Mouse (Mus musculus) stomach, postnatal 0 days (tissue): Measurements from ENCODE around the gene Dmrtc2. TPM values are rescaled to one million over a fixed set of nuclear protein-coding genes. Genes with fewer than 3 reads are reported as not detected.

ENCODE experiments used
- ATAC-seq: fragments of 200-750 bp; cut with Nextera tagmentation; 2 replicates; pipeline ENCODE4 v1.8.0; 2017; ENCODE audit not compliant: low FRiP score, low TSS enrichment
- DNase-seq: peaks from one replicate; pipeline ENCODE4 v3.0.0-alpha.2; 2016; ENCODE audit warnings: low spot score
- H3K27ac ChIP-seq: fragments of 300-500 bp; sonication (generic); replicated peaks from 2 replicates; pipeline ENCODE4 v1.5.1; 2014; ENCODE audit warnings: mild to moderate bottlenecking, control low read depth
- H3K27me3 ChIP-seq: fragments of 300-500 bp; sonication (generic); 2 replicates; pipeline ENCODE4 v1.6.1; 2014; ENCODE audit warnings: low read length; ENCODE audit not compliant: control insufficient read depth, insufficient read depth
- H3K36me3 ChIP-seq: fragments of 300-500 bp; sonication (generic); 2 replicates; pipeline ENCODE4 v1.6.1; 2014; ENCODE audit warnings: low read length, mixed read lengths; ENCODE audit not compliant: control insufficient read depth, insufficient read depth
- H3K4me1 ChIP-seq: fragments of 300-500 bp; sonication (generic); replicated peaks from 2 replicates; pipeline ENCODE4 v1.6.1; 2014; ENCODE audit warnings: antibody characterized with exemption; ENCODE audit not compliant: control insufficient read depth, insufficient read depth
- H3K4me2 ChIP-seq: fragments of 300-500 bp; sonication (generic); replicated peaks from 2 replicates; pipeline ENCODE4 v1.6.1; 2014; ENCODE audit warnings: low read depth, mild to moderate bottlenecking, control low read depth, moderate library complexity
- H3K4me3 ChIP-seq: fragments of 300-500 bp; sonication (generic); 2 replicates; pipeline ENCODE4 v1.5.1; 2014; ENCODE audit warnings: low read depth, low read length, control low read depth
- H3K9ac ChIP-seq: fragments of 300-500 bp; sonication (generic); 2 replicates; pipeline ENCODE4 v1.6.1; 2014; ENCODE audit warnings: mild to moderate bottlenecking, low read length, control low read depth, mixed read lengths
- H3K9me3 ChIP-seq: fragments of 300-500 bp; sonication (generic); 2 replicates; pipeline ENCODE4 v1.6.1; 2016; ENCODE audit warnings: low read length; ENCODE audit not compliant: control insufficient read depth
- CTCF ChIP-seq: IDR thresholded peaks from 2 replicates; pipeline ENCODE4 v1.5.1; 2016; ENCODE audit warnings: antibody characterized with exemption, low read depth, mild to moderate bottlenecking, moderate library complexity
- EP300 ChIP-seq: optimal IDR thresholded peaks from 2 replicates; pipeline ENCODE3; 2016; ENCODE audit warnings: antibody characterized with exemption
- WGBS: fragments of 180-500 bp; shearing (Covaris S2); extraction: QIAGEN DNeasy Blood & Tissue Kit; methylation state at CpG from one replicate; pipeline ENCODE4 v1.1.7; 2014; 5-methylcytosine and 5-hydroxymethylcytosine counted together
- polyA plus RNA-seq: library from polyadenylated mRNA; unstranded; fragments of >200 nt; fragmentation: Nextera tagmentation; extraction: Ambion mirVana; gene quantifications from 2 replicates; pipeline ENCODE4 v1.2.1, GENCODE M21; 2015

The Dmrtc2 gene
- polyA plus RNA-seq, 1 experiment from 2014 or later: not detected

- no peak for TF ChIP-seq EP300
- no peak for TF ChIP-seq CTCF
- H3K27ac ChIP-seq: 0 out of 2 replicates have a peak overlapping the region, but pooled peaks have one; percentile 35
- 35% methylated on average over 4 of the region's 4 CpGs for WGBS
Measured at GRCm38 (mm10) chr7:24886308-24886633, 16.4 kb downstream of the Dmrtc2 start.

GRCm38 (mm10) chr7:24887096-24887495 lies 17.2 kb downstream of the Dmrtc2 start:
- Histone ChIP-seq H3K4me2 (no peak overlapping the region), H3K4me1 (peaks cover 9% of the 10 kb centered on the region; the same call in 1 of the 2 replicates), H3K27ac (no peak overlapping the region), H3K4me3 (no peak overlapping the region), H3K9me3 (no peaks in the 10 kb centered on the region), H3K36me3 (peaks cover 8% of the 10 kb centered on the region), H3K9ac (peak overlapping the region; percentile 100; the same call in 1 of the 2 replicates), H3K27me3 (no peaks in the 10 kb centered on the region)
- no peak for DNase-seq
- no peak for TF ChIP-seq EP300
- no peak for TF ChIP-seq CTCF
- no peak for ATAC-seq
- WGBS: 51% methylated on average over 4 of the region's 4 CpGs

More at GRCm38 (mm10) chr7:24886308-24886633, 16.4 kb downstream of the Dmrtc2 start:
- DNase-seq (no peak), ATAC-seq (no peak)
- Histone ChIP-seq H3K9me3 (no peaks in the 10 kb centered on the region), H3K27me3 (no peaks in the 10 kb centered on the region), H3K4me1 (peaks cover 9% of the 10 kb centered on the region; the same call in 1 of the 2 replicates), H3K4me3 (peak overlapping the region; percentile 100), H3K4me2 (peak overlapping the region; percentile 74), H3K9ac (peak overlapping the region; percentile 100), H3K36me3 (peaks cover 8% of the 10 kb centered on the region)

GRCm38 (mm10) chr7:24889431-24890220 lies 19.8 kb downstream of the Dmrtc2 start:
- Histone ChIP-seq H3K4me1 (peaks cover 9% of the 10 kb centered on the region; the same call in 1 of the 2 replicates), H3K27me3 (no peaks in the 10 kb centered on the region), H3K36me3 (peaks cover 8% of the 10 kb centered on the region), H3K9ac (no peak overlapping the region), H3K27ac (no peak overlapping the region; the same call in 1 of the 2 replicates), H3K4me3 (no peak overlapping the region), H3K4me2 (no peak overlapping the region), H3K9me3 (no peaks in the 10 kb centered on the region)
- DNase-seq: no peak
- no peak for TF ChIP-seq CTCF
- no peak; the same call in 1 of the 2 replicates for ATAC-seq
- WGBS: 64% methylated on average over 6 of the region's 6 CpGs

GRCm38 (mm10) chr7:24890281-24891216 lies 20.7 kb downstream of the Dmrtc2 start:
- WGBS: 32% methylated on average over 10 of the region's 10 CpGs
- Histone ChIP-seq H3K36me3 (peaks cover 8% of the 10 kb centered on the region), H3K4me1 (peaks cover 8% of the 10 kb centered on the region; the same call in 1 of the 2 replicates), H3K9ac (no peak overlapping the region), H3K4me3 (no peak overlapping the region), H3K27ac (no peak overlapping the region; the same call in 1 of the 2 replicates), H3K27me3 (no peaks in the 10 kb centered on the region), H3K9me3 (no peaks in the 10 kb centered on the region), H3K4me2 (no peak overlapping the region)
- peak; percentile 81 for DNase-seq
- ATAC-seq: peak; percentile 68
- TF ChIP-seq CTCF (peak; percentile 99), EP300 (no peak)

- TF ChIP-seq CTCF: no peak
- no peak for TF ChIP-seq EP300
- H3K9me3 ChIP-seq: no peaks in the 10 kb centered on the region
- WGBS: 47% methylated on average over 3 of the region's 3 CpGs
- no peak overlapping the region for H3K9ac ChIP-seq
- DNase-seq (no peak), ATAC-seq (no peak)
- no peak overlapping the region for H3K4me3 ChIP-seq
- no peaks in the 10 kb centered on the region for H3K27me3 ChIP-seq
- H3K4me1 ChIP-seq: peaks cover 2% of the 10 kb centered on the region; the same call in 1 of the 2 replicates
- H3K36me3 ChIP-seq: peaks cover 8% of the 10 kb centered on the region
- no peak overlapping the region for H3K4me2 ChIP-seq
- H3K27ac ChIP-seq: no peak overlapping the region
Measured at GRCm38 (mm10) chr7:24891241-24892124, 21.6 kb downstream of the Dmrtc2 start.
